Mouse (Mus musculus) CH12.LX (cell line): Measurements from ENCODE around the gene Ablim1. TPM values are rescaled to one million over a fixed set of nuclear protein-coding genes. Genes with fewer than 3 reads are reported as not detected.

Experiments
- DNase-seq: peaks from one replicate; pipeline ENCODE4 v3.0.0-alpha.2; 2013; ENCODE audit errors: extremely low read depth
- H3K27ac ChIP-seq: 2 replicates; pipeline ENCODE4 v1.5.1; 2012; ENCODE audit warnings: low read depth, mild to moderate bottlenecking, control low read depth, moderate library complexity; ENCODE audit not compliant: insufficient read depth
- H3K27me3 ChIP-seq: replicated peaks from 2 replicates; pipeline ENCODE3; 2012; ENCODE audit warnings: inconsistent platforms
- H3K36me3 ChIP-seq, 2 experiments: replicated peaks in 1 of 2; 2 replicates each; pipeline versions ENCODE3 to v1.6.1; 2012; ENCODE audit warnings: inconsistent platforms in 1 of 2, low read length in 1 of 2, mild to moderate bottlenecking in 1 of 2, mixed read lengths in 1 of 2, moderate library complexity in 1 of 2; ENCODE audit not compliant: control insufficient read depth in 1 of 2, insufficient read depth in 1 of 2
- H3K4me1 ChIP-seq, 2 experiments: 2 replicates each; pipeline ENCODE4 v1.6.1; 2012; ENCODE audit warnings: inconsistent platforms in 1 of 2, moderate library complexity in 1 of 2; ENCODE audit not compliant: insufficient read depth in 2 of 2, control insufficient read depth in 1 of 2
- H3K4me2 ChIP-seq: 2 replicates; pipeline ENCODE4 v1.6.1; 2012; ENCODE audit warnings: low read depth, mild to moderate bottlenecking, control low read depth; ENCODE audit not compliant: poor library complexity, insufficient read depth, severe bottlenecking
- H3K4me3 ChIP-seq, 3 experiments: fragments of 150-350 bp in 1 of 3; sonication (generic) in 1 of 3; replicated peaks in 1 of 3; 2 replicates each; pipeline versions ENCODE3 to v1.5.1; 2011 to 2012; ENCODE audit warnings: low read depth in 2 of 3, low read length in 2 of 3, mild to moderate bottlenecking in 2 of 3, moderate library complexity in 2 of 3, control low read depth in 1 of 3, improper control_type of control experiment in 1 of 3, inconsistent platforms in 1 of 3, mixed read lengths in 1 of 3; ENCODE audit not compliant: poor library complexity in 1 of 3
- H3K79me2 ChIP-seq: replicated peaks from 2 replicates; pipeline ENCODE4 v1.6.1; 2012; ENCODE audit warnings: mild to moderate bottlenecking, moderate library complexity; ENCODE audit not compliant: control insufficient read depth, poor library complexity, insufficient read depth, severe bottlenecking; ENCODE audit errors: extremely low read depth
- H3K9ac ChIP-seq: 2 replicates; pipeline ENCODE4 v1.6.1; 2012; ENCODE audit warnings: low read depth, mild to moderate bottlenecking, control low read depth, moderate library complexity; ENCODE audit not compliant: insufficient read depth
- H3K9me3 ChIP-seq: replicated peaks from 2 replicates; pipeline ENCODE3; 2012; ENCODE audit warnings: low read length, inconsistent platforms, mixed read lengths
- BHLHE40 ChIP-seq: IDR thresholded peaks from 2 replicates; pipeline ENCODE4 v1.6.1; 2011; ENCODE audit warnings: mild to moderate bottlenecking, low read depth, low read length, improper control_type of control experiment
- CHD1 ChIP-seq: IDR thresholded peaks from 2 replicates; pipeline ENCODE4 v1.6.1; 2012; ENCODE audit warnings: low read depth, low read length, improper control_type of control experiment, inconsistent platforms
- CTCF ChIP-seq, 2 experiments: IDR thresholded peaks in 1 of 2; conservative IDR thresholded peaks in 1 of 2; 2 replicates each; pipeline ENCODE4 v1.5.1; 2011 to 2012; ENCODE audit warnings: low read depth in 2 of 2, low read length in 2 of 2, improper control_type of control experiment in 1 of 2, inconsistent platforms in 1 of 2, mild to moderate bottlenecking in 1 of 2, moderate library complexity in 1 of 2
- ELF1 ChIP-seq: IDR thresholded peaks from 2 replicates; pipeline ENCODE4 v1.6.1; 2014; ENCODE audit warnings: low read depth, mild to moderate bottlenecking, inconsistent platforms, low read length, improper control_type of control experiment
- EP300 ChIP-seq: IDR thresholded peaks from 2 replicates; pipeline ENCODE4 v1.6.1; 2011; ENCODE audit warnings: low read length, improper control_type of control experiment
- ETS1 ChIP-seq: conservative IDR thresholded peaks from 2 replicates; pipeline ENCODE4 v1.6.1; 2012; ENCODE audit warnings: low read depth, mild to moderate bottlenecking, inconsistent platforms, low read length, improper control_type of control experiment, moderate library complexity
- HCFC1 ChIP-seq: IDR thresholded peaks from 2 replicates; pipeline ENCODE4 v1.6.1; 2012; ENCODE audit warnings: low read depth, mild to moderate bottlenecking, inconsistent platforms, low read length, improper control_type of control experiment
- JUN ChIP-seq: IDR thresholded peaks from 2 replicates; pipeline ENCODE4 v1.6.1; 2011; ENCODE audit warnings: low read depth, mild to moderate bottlenecking, low read length, improper control_type of control experiment, moderate library complexity; ENCODE audit not compliant: insufficient read depth
- JUND ChIP-seq: conservative IDR thresholded peaks from 2 replicates; pipeline ENCODE4 v1.6.1; 2011; ENCODE audit warnings: low read depth, low read length, improper control_type of control experiment
- KAT2A ChIP-seq: IDR thresholded peaks from 2 replicates; pipeline ENCODE4 v1.6.1; 2012; ENCODE audit warnings: low read length, improper control_type of control experiment, inconsistent platforms; ENCODE audit not compliant: insufficient replicate concordance
- MAX ChIP-seq: IDR thresholded peaks from 2 replicates; pipeline ENCODE4 v1.6.1; 2011; ENCODE audit warnings: low read length, improper control_type of control experiment
- MEF2A ChIP-seq: IDR thresholded peaks from 2 replicates; pipeline ENCODE4 v1.6.1; 2014; ENCODE audit warnings: low read depth, mild to moderate bottlenecking, inconsistent platforms, low read length, improper control_type of control experiment, borderline replicate concordance
- MXI1 ChIP-seq: IDR thresholded peaks from 2 replicates; pipeline ENCODE4 v1.6.1; 2011; ENCODE audit warnings: mild to moderate bottlenecking, low read depth, low read length, improper control_type of control experiment
- MYC ChIP-seq: IDR thresholded peaks from 2 replicates; pipeline ENCODE4 v1.6.1; 2011; ENCODE audit warnings: low read depth, mild to moderate bottlenecking, improper control_type of control experiment, low read length
- NELFE ChIP-seq: IDR thresholded peaks from 2 replicates; pipeline ENCODE4 v1.6.1; 2011; ENCODE audit warnings: low read depth, low read length, improper control_type of control experiment
- NRF1 ChIP-seq: IDR thresholded peaks from 2 replicates; pipeline ENCODE4 v1.6.1; 2014; ENCODE audit warnings: low read depth, mild to moderate bottlenecking, inconsistent platforms, low read length, improper control_type of control experiment, moderate library complexity
- PAX5 ChIP-seq: IDR thresholded peaks from 2 replicates; pipeline ENCODE4 v1.6.1; 2012; ENCODE audit warnings: low read length, inconsistent platforms, mixed read lengths
- POLR2A ChIP-seq: IDR thresholded peaks from 2 replicates; pipeline ENCODE4 v1.6.1; 2011; ENCODE audit warnings: low read depth, mild to moderate bottlenecking, improper control_type of control experiment, low read length
- POLR2AphosphoS2 ChIP-seq: IDR thresholded peaks from 2 replicates; pipeline ENCODE4 v1.6.1; 2011; ENCODE audit warnings: low read depth, low read length, improper control_type of control experiment
- TBP ChIP-seq: conservative IDR thresholded peaks from 2 replicates; pipeline ENCODE4 v1.6.1; 2011; ENCODE audit warnings: low read depth, low read length, improper control_type of control experiment
- USF1 ChIP-seq: IDR thresholded peaks from 2 replicates; pipeline ENCODE4 v1.6.1; 2014; ENCODE audit warnings: low read depth, mild to moderate bottlenecking, inconsistent platforms, low read length, improper control_type of control experiment
- USF2 ChIP-seq: conservative IDR thresholded peaks from 2 replicates; pipeline ENCODE4 v1.6.1; 2011; ENCODE audit warnings: low read depth, low read length, improper control_type of control experiment
- ZC3H11A ChIP-seq: IDR thresholded peaks from 2 replicates; pipeline ENCODE4 v1.6.1; 2012; ENCODE audit warnings: low read depth, mild to moderate bottlenecking, inconsistent platforms, low read length, improper control_type of control experiment
- dilution Hi-C: fragments of 300-500 bp; cut with MboI; formaldehyde crosslinking; loops from 2 replicates; pipeline ENCODE4 v1.14.3; 2020; ENCODE audit warnings: low sequenced_read_pairs; ENCODE audit not compliant: extremely low pct_unique_long_range_greater_than_20kb, extremely low pct_ligation_motif_present
- in situ Hi-C: fragments of 300-500 bp; cut with MboI; formaldehyde crosslinking; loops from 3 replicates; pipeline ENCODE4 v1.14.3; 2019; ENCODE audit warnings: low sequenced_read_pairs, low pct_ligation_motif_present, low pct_unique_long_range_greater_than_20kb, mixed read lengths
- polyA plus RNA-seq: library from polyadenylated mRNA; unstranded; fragments of >175 nt; gene quantifications from 2 replicates; pipeline ENCODE4 v1.2.1, GENCODE M21; 2012; ENCODE audit warnings: low read depth; ENCODE audit not compliant: insufficient read length
- total RNA-seq, 2 experiments: library from RNA; depleted of rRNA; stranded (reverse); fragments of 300-350 nt in 1 of 2; fragments of >200 nt in 1 of 2; gene quantifications; 2 replicates each; pipeline ENCODE4 v1.2.3; 2012 to 2014

The Ablim1 gene
- total and polyA plus RNA-seq, 3 experiments, result 0.85 to 2.4 (median 2.0) TPM

- dilution Hi-C loops, result no loop called here
- Histone ChIP-seq H3K27me3 (no peaks in the 10 kb centered on the region), H3K4me3 (no peak overlapping the region), H3K4me2 (no peak overlapping the region), H3K9me3 (no peaks in the 10 kb centered on the region), H3K79me2 (no peaks in the 10 kb centered on the region), H3K27ac (no peak overlapping the region), H3K36me3 (no peaks in the 10 kb centered on the region), H3K9ac (no peak overlapping the region), H3K4me1 (peaks cover 13 to 15% of the 10 kb centered on the region in 2 experiments; a peak in 3 of 4 replicates)
- in situ Hi-C loops, result no loop called here
- no peak for TF ChIP-seq POLR2A
- TF ChIP-seq MEF2A, result no peak
- TF ChIP-seq BHLHE40, result no peak
- TF ChIP-seq TBP, result no peak
- TF ChIP-seq POLR2AphosphoS2, result no peak
- TF ChIP-seq PAX5, result no peak
- DNase-seq, result no peak
Measured at GRCm38 (mm10) chr19:57204101-57204500, 110.6 kb downstream of the Ablim1 start.

DNA sequence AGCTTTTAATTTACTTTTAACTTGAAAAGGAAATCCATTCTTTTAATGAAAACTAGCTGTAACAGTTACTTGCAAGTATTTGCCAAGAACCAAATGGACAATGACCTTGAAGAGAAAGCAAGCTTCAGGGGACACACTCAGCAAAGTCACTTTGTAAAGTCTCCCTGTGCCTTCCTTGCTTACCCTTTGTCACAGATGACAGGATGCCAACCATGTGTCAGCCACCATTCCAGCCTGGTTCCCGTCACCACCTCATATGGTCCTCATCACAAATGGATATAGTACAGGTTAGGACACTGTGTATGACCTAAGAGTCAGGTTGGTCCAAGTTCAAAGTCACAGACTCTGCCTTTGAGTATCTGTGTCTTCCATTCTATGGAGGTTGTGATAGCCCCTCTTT is 112.2 kb downstream of the Ablim1 start:
- in situ Hi-C loops, result no loop called here
- peaks cover 8 to 13% of the 10 kb centered on the region in 2 experiments; a peak in 3 of 4 replicates for H3K4me1 ChIP-seq
- H3K4me2 ChIP-seq, result no peak overlapping the region
- no peaks in the 10 kb centered on the region for H3K79me2 ChIP-seq
- H3K9me3 ChIP-seq, result no peaks in the 10 kb centered on the region
- dilution Hi-C loops, result no loop called here
- no peak overlapping the region for H3K9ac ChIP-seq
- H3K36me3 ChIP-seq, result no peaks in the 10 kb centered on the region
- no peak overlapping the region for H3K4me3 ChIP-seq
- no peak for DNase-seq
- no peaks in the 10 kb centered on the region for H3K27me3 ChIP-seq
- no peak overlapping the region for H3K27ac ChIP-seq
- TF ChIP-seq BHLHE40, result no peak
- no peak for TF ChIP-seq JUND
- no peak for TF ChIP-seq MXI1
- TF ChIP-seq USF2, result no peak
- TF ChIP-seq JUN, result no peak
- no peak for TF ChIP-seq EP300
- TF ChIP-seq ELF1, result no peak
- no peak for TF ChIP-seq MAX
- no peak for TF ChIP-seq CTCF (conservative IDR thresholded peaks at IDR 0.05 in 1 of 2, IDR thresholded peaks at IDR 0.05 in 1 of 2; ENCODE audit: low read depth in 2 of 2, low read length in 2 of 2)
- TF ChIP-seq HCFC1, result no peak
- no peak for TF ChIP-seq KAT2A
- no peak for TF ChIP-seq USF1
- TF ChIP-seq MYC, result no peak
- no peak for TF ChIP-seq CHD1
- no peak for TF ChIP-seq NRF1
- TF ChIP-seq ETS1, result no peak
- TF ChIP-seq MEF2A, result no peak
- TF ChIP-seq POLR2A, result no peak
- TF ChIP-seq NELFE, result no peak
- no peak for TF ChIP-seq ZC3H11A
